Mouse (Mus musculus) midbrain, embryonic 14.5 days (tissue): ENCODE measurements around the gene Gmds. TPM values are rescaled to one million over a fixed set of nuclear protein-coding genes. Genes with fewer than 3 reads are reported as not detected.

ENCODE experiments used
- ATAC-seq: fragments of 200-750 bp; cut with Nextera tagmentation; 2 replicates; pipeline ENCODE4 v1.8.0; 2017; ENCODE audit warnings: moderate number of reproducible peaks, moderate library complexity; ENCODE audit not compliant: low FRiP score, low TSS enrichment
- DNase-seq: peaks from one replicate; pipeline ENCODE4 v3.0.0-alpha.2; 2015
- H3K27ac ChIP-seq: fragments of 300-500 bp; sonication (generic); replicated peaks from 2 replicates; pipeline ENCODE4 v1.5.1; 2014; ENCODE audit warnings: mild to moderate bottlenecking, low read depth, low read length, moderate library complexity
- H3K27me3 ChIP-seq: fragments of 300-500 bp; sonication (generic); 2 replicates; pipeline ENCODE4 v1.6.1; 2014; ENCODE audit warnings: low read length, control low read depth, mixed read lengths; ENCODE audit not compliant: control insufficient read depth, insufficient read depth
- H3K36me3 ChIP-seq: fragments of 300-500 bp; sonication (generic); 2 replicates; pipeline ENCODE4 v1.6.1; 2014; ENCODE audit warnings: low read length, control low read depth; ENCODE audit not compliant: control insufficient read depth, insufficient read depth
- H3K4me1 ChIP-seq: fragments of 300-500 bp; sonication (generic); 2 replicates; pipeline ENCODE4 v1.6.1; 2014; ENCODE audit warnings: mild to moderate bottlenecking, antibody characterized with exemption, low read length, control low read depth; ENCODE audit not compliant: control insufficient read depth, insufficient read depth
- H3K4me2 ChIP-seq: fragments of 300-500 bp; sonication (generic); 2 replicates; pipeline ENCODE4 v1.6.1; 2014; ENCODE audit warnings: mild to moderate bottlenecking, low read length, moderate library complexity
- H3K4me3 ChIP-seq: fragments of 300-500 bp; sonication (generic); replicated peaks from 2 replicates; pipeline ENCODE4 v1.5.1; 2014; ENCODE audit warnings: low read depth, low read length
- H3K9ac ChIP-seq: fragments of 300-500 bp; sonication (generic); replicated peaks from 2 replicates; pipeline ENCODE4 v1.6.1; 2014; ENCODE audit warnings: mild to moderate bottlenecking, low read length, moderate library complexity
- H3K9me3 ChIP-seq: fragments of 300-500 bp; sonication (generic); 2 replicates; pipeline ENCODE4 v1.6.1; 2016; ENCODE audit warnings: low read length, control low read depth, mixed read lengths; ENCODE audit not compliant: control insufficient read depth
- WGBS: fragments of 180-500 bp; shearing (Covaris S2); extraction: QIAGEN DNeasy Blood & Tissue Kit; methylation state at CpG from one replicate; pipeline ENCODE4 v1.1.7; 2014; 5-methylcytosine and 5-hydroxymethylcytosine counted together
- polyA plus RNA-seq: library from polyadenylated mRNA; unstranded; fragments of >200 nt; fragmentation: Nextera tagmentation; extraction: Ambion mirVana; gene quantifications from 2 replicates; pipeline ENCODE4 v1.2.1, GENCODE M21; 2014

Gene Gmds
- polyA plus RNA-seq, 1 experiment from 2014 or later, result 32.6 TPM

- Histone ChIP-seq H3K27ac (peak within 1 kb of the TSS; percentile 57), H3K9me3 (no peaks in the 10 kb centered on the region), H3K9ac (peak within 1 kb of the TSS; percentile 49; the same call in 1 of the 2 replicates), H3K4me3 (peak within 1 kb of the TSS; percentile 38), H3K4me2 (peak within 1 kb of the TSS; percentile 70), H3K36me3 (no peaks in the 10 kb centered on the region), H3K4me1 (peaks cover 10% of the 10 kb centered on the region), H3K27me3 (peaks cover 86% of the 10 kb centered on the region)
- peak; percentile 77 for ATAC-seq
- peak; percentile 80 for DNase-seq
- under 1% methylated on average over 40 of the region's 40 CpGs for whole genome bisulfite sequencing
These were observed 532.1 kb downstream of the Gmds start, which contains the start of gene Foxc1 for GRCm38 (mm10) chr13:31806428-31806832. Gene Foxc1, plus strand, starts transcription at chr13:31806633.

GRCm38 (mm10) chr13:31805831-31806427, 532.6 kb downstream of the Gmds start:
- DNase-seq (no peak), ATAC-seq (peak; percentile 15)
- Histone ChIP-seq H3K9me3 (no peaks in the 10 kb centered on the region), H3K27me3 (peaks cover 86% of the 10 kb centered on the region), H3K4me1 (peaks cover 9% of the 10 kb centered on the region), H3K36me3 (no peaks in the 10 kb centered on the region), H3K9ac (no peak overlapping the region), H3K27ac (no peak overlapping the region), H3K4me2 (peak overlapping the region; percentile 70), H3K4me3 (peak overlapping the region; percentile 38)
- WGBS, result under 1% methylated on average over 34 of the region's 34 CpGs

- Histone ChIP-seq H3K36me3 (no peaks in the 10 kb centered on the region), H3K4me1 (peaks cover 11% of the 10 kb centered on the region), H3K4me3 (no peak overlapping the region), H3K4me2 (no peak overlapping the region), H3K9ac (no peak overlapping the region), H3K9me3 (no peaks in the 10 kb centered on the region), H3K27me3 (peaks cover 91% of the 10 kb centered on the region), H3K27ac (no peak overlapping the region)
- 0% methylated on average over 7 of the region's 7 CpGs for WGBS
- ATAC-seq (no peak), DNase-seq (no peak)
These were observed 534.0 kb downstream of the Gmds start for GRCm38 (mm10) chr13:31804571-31804970.

- H3K9me3 ChIP-seq, result no peaks in the 10 kb centered on the region
- no peak overlapping the region for H3K4me3 ChIP-seq
- under 1% methylated on average over 31 of the region's 31 CpGs for WGBS
- peaks cover 11% of the 10 kb centered on the region for H3K4me1 ChIP-seq
- no peaks in the 10 kb centered on the region for H3K36me3 ChIP-seq
- no peak overlapping the region for H3K27ac ChIP-seq
- DNase-seq, result no peak
- no peak overlapping the region for H3K9ac ChIP-seq
- no peak overlapping the region for H3K4me2 ChIP-seq
- ATAC-seq, result no peak
- peaks cover 95% of the 10 kb centered on the region for H3K27me3 ChIP-seq
These were observed 535.1 kb downstream of the Gmds start for GRCm38 (mm10) chr13:31803166-31804093.

- 8% methylated on average over 5 of the region's 5 CpGs for WGBS
- no peak overlapping the region for H3K9ac ChIP-seq
- no peak overlapping the region for H3K4me3 ChIP-seq
- H3K36me3 ChIP-seq, result no peaks in the 10 kb centered on the region
- no peak for ATAC-seq
- H3K27ac ChIP-seq, result no peak overlapping the region
- H3K4me2 ChIP-seq, result no peak overlapping the region
- no peak for DNase-seq
- H3K4me1 ChIP-seq, result peaks cover 7% of the 10 kb centered on the region; the same call in 1 of the 2 replicates
- H3K9me3 ChIP-seq, result no peaks in the 10 kb centered on the region
- H3K27me3 ChIP-seq, result peaks cover 87% of the 10 kb centered on the region
These were observed 536.1 kb downstream of the Gmds start for GRCm38 (mm10) chr13:31802447-31802846.

DNA sequence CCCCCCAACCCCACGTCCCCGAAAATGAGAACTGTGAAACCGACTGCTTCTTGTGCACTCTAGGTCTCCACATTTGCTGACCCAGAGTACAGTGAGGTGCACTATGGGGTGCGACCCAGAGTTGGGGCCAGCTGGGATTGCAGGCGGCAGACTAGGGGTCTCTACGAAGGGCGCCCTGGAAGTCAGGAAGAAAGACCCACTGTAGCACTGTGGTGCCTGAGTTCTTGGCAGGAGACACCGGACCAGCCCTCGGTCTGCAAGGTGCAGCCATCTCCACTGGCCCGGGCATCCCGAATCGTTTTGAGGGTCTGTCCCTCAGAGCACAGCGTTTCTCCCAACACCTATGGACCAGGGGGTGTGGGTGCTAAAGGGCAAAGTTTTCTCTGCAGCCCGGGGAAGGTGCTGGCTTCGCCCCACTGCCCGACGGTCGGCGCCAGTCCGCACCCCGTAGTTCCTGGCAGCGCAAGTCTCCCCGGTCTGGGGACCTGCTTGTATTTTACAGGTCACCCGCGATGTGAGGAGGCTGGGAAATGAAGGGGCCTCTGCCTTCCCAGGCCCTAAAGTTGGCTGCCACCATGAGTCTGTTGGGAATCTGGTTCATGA, 536.7 kb downstream of the Gmds start:
- no peak overlapping the region for H3K9ac ChIP-seq
- DNase-seq (no peak), ATAC-seq (0 out of 2 replicates have a peak, but pooled peaks have one; percentile 12)
- H3K4me3 ChIP-seq, result 0 out of 2 replicates have a peak overlapping the region, but pooled peaks have one; percentile 27
- H3K36me3 ChIP-seq, result no peaks in the 10 kb centered on the region
- H3K9me3 ChIP-seq, result no peaks in the 10 kb centered on the region
- 3% methylated on average over 25 of the region's 25 CpGs for WGBS
- H3K27ac ChIP-seq, result no peak overlapping the region
- H3K27me3 ChIP-seq, result peaks cover 82% of the 10 kb centered on the region
- peak overlapping the region; percentile 53 for H3K4me2 ChIP-seq
- peaks cover 7% of the 10 kb centered on the region; the same call in 1 of the 2 replicates for H3K4me1 ChIP-seq

- H3K36me3 ChIP-seq, result no peaks in the 10 kb centered on the region
- H3K27me3 ChIP-seq, result peaks cover 73% of the 10 kb centered on the region
- H3K9ac ChIP-seq, result 0 out of 2 replicates have a peak overlapping the region, but pooled peaks have one; percentile 1
- under 1% methylated on average over 43 of the region's 43 CpGs for WGBS
- DNase-seq, result peak; percentile 91
- no peak overlapping the region for H3K27ac ChIP-seq
- peak overlapping the region; percentile 27 for H3K4me3 ChIP-seq
- peak overlapping the region; percentile 53 for H3K4me2 ChIP-seq
- no peaks in the 10 kb centered on the region for H3K9me3 ChIP-seq
- H3K4me1 ChIP-seq, result 0 out of 2 replicates have a peak, but pooled peaks cover 7% of the 10 kb centered on the region
- ATAC-seq, result peak; percentile 82
These were observed 537.7 kb downstream of the Gmds start for GRCm38 (mm10) chr13:31800581-31801576.
